Mouse (Mus musculus) activated CD4-positive, CD25-positive, alpha-beta regulatory T cell, adult 4 months (primary cell): ENCODE measurements around the gene Zfp668. TPM values are rescaled to one million over a fixed set of nuclear protein-coding genes. Genes with fewer than 3 reads are reported as not detected.

ENCODE experiments used
- ATAC-seq: one replicate; pipeline ENCODE4 v1.8.0; 2017
- polyA plus RNA-seq, 2 experiments: library from polyadenylated mRNA; unstranded; fragments of 100-300 nt; shearing (Covaris generic); gene quantifications; one replicate each; pipeline ENCODE4 v1.2.1; 2017

Gene Zfp668
- polyA plus RNA-seq, 2 experiments from 2014 or later: 10.4 to 11.0 TPM

GRCm38 (mm10) chr7:127894480-127894879 is 17.9 kb upstream of the Zfp668 start:
- ATAC-seq: no peak

- no peak for ATAC-seq
These were observed 14.2 kb upstream of the Zfp668 start, which contains the start of gene Prss53 for GRCm38 (mm10) chr7:127890798-127891197. Gene Prss53 (minus strand): TSS chr7:127890970.

- no peak for ATAC-seq
These were observed 12.2 kb upstream of the Zfp668 start for GRCm38 (mm10) chr7:127888821-127889220.

GRCm38 (mm10) chr7:127887781-127888180 is 11.2 kb upstream of the Zfp668 start:
- ATAC-seq: no peak

- ATAC-seq: no peak
These were observed 10.6 kb upstream of the Zfp668 start for GRCm38 (mm10) chr7:127887191-127887590.

- no peak for ATAC-seq
These were observed 9.9 kb upstream of the Zfp668 start for GRCm38 (mm10) chr7:127886551-127886950.

- no peak for ATAC-seq
These were observed 9.3 kb upstream of the Zfp668 start for GRCm38 (mm10) chr7:127885951-127886350.

GRCm38 (mm10) chr7:127880431-127880830 is 3.8 kb upstream of the Zfp668 start:
- no peak for ATAC-seq

- no peak for ATAC-seq
These were observed 2.7 kb upstream of the Zfp668 start for GRCm38 (mm10) chr7:127879301-127879700.

- ATAC-seq: peak; percentile 53
These were observed 574 bp downstream of the Zfp668 start, which contains the start of gene Zfp646 for GRCm38 (mm10) chr7:127876041-127876466. Gene Zfp646 (plus strand): TSS chr7:127876221.

GRCm38 (mm10) chr7:127875627-127876001 is 1.0 kb downstream of the Zfp668 start:
- peak; percentile 55 for ATAC-seq

- peak; percentile 14 for ATAC-seq
These were observed 1.6 kb downstream of the Zfp668 start for GRCm38 (mm10) chr7:127874812-127875626.

- no peak for ATAC-seq
These were observed 6.3 kb downstream of the Zfp668 start for GRCm38 (mm10) chr7:127870136-127870821.

- no peak for ATAC-seq
These were observed 7.3 kb downstream of the Zfp668 start for GRCm38 (mm10) chr7:127869149-127869810.

GRCm38 (mm10) chr7:127867641-127868040 is 9.0 kb downstream of the Zfp668 start:
- ATAC-seq: no peak

- ATAC-seq: no peak
These were observed 10.2 kb downstream of the Zfp668 start for GRCm38 (mm10) chr7:127866434-127866833.

GRCm38 (mm10) chr7:127858258-127858657 is 18.4 kb downstream of the Zfp668 start:
- ATAC-seq: no peak

- no peak for ATAC-seq
These were observed 25.7 kb downstream of the Zfp668 start for GRCm38 (mm10) chr7:127850906-127851305.

GRCm38 (mm10) chr7:127849973-127850875 is 26.4 kb downstream of the Zfp668 start:
- no peak for ATAC-seq

- ATAC-seq: peak; percentile 66
These were observed 34.5 kb downstream of the Zfp668 start for GRCm38 (mm10) chr7:127842001-127842718.

- peak; percentile 73 for ATAC-seq
These were observed 35.2 kb downstream of the Zfp668 start for GRCm38 (mm10) chr7:127841340-127842000.
